Mouse (Mus musculus) spleen, adult 10 weeks (tissue): ENCODE results near the gene Acp6. TPM values are rescaled to one million over a fixed set of nuclear protein-coding genes. Genes with fewer than 3 reads are reported as not detected.

Source experiments
- polyA plus RNA-seq: library from polyadenylated mRNA; stranded (reverse); fragments of 350-450 nt; fragmentation: Illumina TruSeq; extraction: RNeasy Lipid Tissue Mini Kit (QIAGEN cat#74804); gene quantifications from one replicate; pipeline ENCODE4 v1.2.3, GENCODE M21; 2015; ENCODE audit warnings: low replicate concordance; ENCODE audit not compliant: insufficient read depth

Gene Acp6
- 52.0 TPM for polyA plus RNA-seq

GRCm38 (mm10) chr3:97158611-97159508 lies at the start of gene Acp6:
Acp6 (plus strand) TSS chr3:97158777.

Other genes starting within 250 kb of the Acp6 start
- not detected for gene Gja8, start 232.8 kb upstream of the Acp6 start, polyA plus RNA-seq
- 23.0 TPM for gene Bcl9, start 139.1 kb downstream of the Acp6 start, polyA plus RNA-seq